Mouse (Mus musculus) forebrain, embryonic 12.5 days (tissue): ENCODE measurements around the gene Uhrf1bp1l. TPM values are rescaled to one million over a fixed set of nuclear protein-coding genes. Genes with fewer than 3 reads are reported as not detected.

Experiments used
- polyA plus RNA-seq: library from polyadenylated mRNA; unstranded; fragments of >200 nt; fragmentation: Nextera tagmentation; extraction: Ambion mirVana; gene quantifications from 2 replicates; pipeline ENCODE4 v1.2.1, GENCODE M21; 2016

The Uhrf1bp1l gene
- polyA plus RNA-seq, 1 experiment from 2014 or later: 36.9 TPM

Other genes starting within 250 kb of the Uhrf1bp1l start
- not detected in 2 replicates for gene Nr1h4, start 211.4 kb upstream of the Uhrf1bp1l start, polyA plus RNA-seq
- 0.40 and 0.57 TPM in 2 replicates for gene Slc17a8, start 123.7 kb upstream of the Uhrf1bp1l start, polyA plus RNA-seq
- 11.8 and 13.7 TPM in 2 replicates for gene Scyl2, start 58.7 kb upstream of the Uhrf1bp1l start, polyA plus RNA-seq
- 45.0 and 45.2 TPM in 2 replicates for gene Actr6, start 12.7 kb upstream of the Uhrf1bp1l start, polyA plus RNA-seq
- 23.6 and 26.7 TPM in 2 replicates for gene Anks1b, start 128.5 kb downstream of the Uhrf1bp1l start, polyA plus RNA-seq